Mouse (Mus musculus) right cerebral cortex, postnatal 14 days (tissue): ENCODE data around the gene Fus.
"Not testable (repeated sequence)": the region's sequence is repeated elsewhere in the genome, so short reads cannot be mapped to it uniquely, and the experiment has no call there.

Experiments used
- DNase-seq: peaks from one replicate; pipeline ENCODE4 v3.0.0; 2022

Gene Fus

GRCm38 (mm10) chr7:127967004-127967921, at the start of gene Fus:
Fus (plus strand) TSS chr7:127967457.
- peak; percentile 94 for DNase-seq

DNA sequence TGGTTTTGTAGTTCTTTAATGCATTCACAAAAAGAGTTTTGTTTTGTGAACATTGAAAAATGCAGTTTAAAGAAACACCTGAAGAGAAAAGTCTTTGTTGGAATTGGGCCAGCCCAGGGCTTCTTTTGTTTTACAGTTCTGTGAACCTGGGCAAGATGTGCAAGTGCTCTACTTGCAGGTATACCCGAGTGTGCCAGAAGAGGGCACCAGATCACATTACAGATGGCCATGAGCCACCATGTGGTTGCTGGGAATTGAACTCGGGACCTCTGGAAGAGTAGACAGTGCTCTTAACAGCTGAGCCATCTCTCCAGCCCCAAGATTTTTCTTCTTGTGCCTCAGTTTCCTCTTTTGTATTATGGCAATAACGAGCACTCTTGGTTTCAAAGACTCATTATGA, 49.1 kb upstream of the Fus start:
- peak; percentile 52 for DNase-seq

DNA sequence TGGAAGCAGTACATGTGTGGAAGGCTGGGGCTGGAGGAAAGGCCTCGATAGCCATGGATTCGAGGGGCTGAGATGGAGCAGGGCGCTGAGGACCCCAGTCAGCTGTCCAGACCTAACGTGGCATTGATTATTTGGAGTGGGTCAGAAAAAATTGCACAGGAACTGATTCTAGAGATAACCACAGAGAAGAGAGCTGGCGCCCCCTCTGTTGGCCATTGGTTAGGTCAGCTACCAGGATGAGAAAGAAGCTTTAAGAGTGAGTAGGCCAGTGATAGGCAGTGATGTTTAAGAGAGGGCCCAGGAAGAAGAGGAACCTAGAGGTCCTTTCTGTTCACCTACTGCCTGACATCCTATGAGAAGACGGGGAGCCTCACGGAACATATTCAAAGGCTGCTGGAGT, 48.0 kb upstream of the Fus start:
- no peak for DNase-seq

DNA sequence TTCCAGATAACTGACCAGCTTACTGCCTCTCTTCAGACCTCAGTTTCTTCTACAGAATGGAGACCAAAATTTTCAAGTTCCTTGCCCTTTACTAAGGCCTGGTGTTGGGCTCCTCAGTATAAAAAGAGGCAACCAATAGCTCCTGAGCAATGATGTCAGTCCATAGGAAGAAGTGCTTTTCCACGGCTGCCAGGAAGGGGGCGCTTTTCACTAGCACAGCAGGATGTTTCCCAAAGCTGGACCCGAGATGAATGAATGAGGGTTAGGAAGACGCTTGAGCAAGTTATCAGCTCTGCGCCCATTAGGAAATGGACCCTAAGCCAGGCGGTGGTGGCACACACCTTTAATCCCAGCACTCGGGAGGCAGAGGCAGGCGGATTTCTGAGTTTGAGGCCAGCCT, 45.7 kb upstream of the Fus start:
- DNase-seq, result peak; percentile 32

DNA sequence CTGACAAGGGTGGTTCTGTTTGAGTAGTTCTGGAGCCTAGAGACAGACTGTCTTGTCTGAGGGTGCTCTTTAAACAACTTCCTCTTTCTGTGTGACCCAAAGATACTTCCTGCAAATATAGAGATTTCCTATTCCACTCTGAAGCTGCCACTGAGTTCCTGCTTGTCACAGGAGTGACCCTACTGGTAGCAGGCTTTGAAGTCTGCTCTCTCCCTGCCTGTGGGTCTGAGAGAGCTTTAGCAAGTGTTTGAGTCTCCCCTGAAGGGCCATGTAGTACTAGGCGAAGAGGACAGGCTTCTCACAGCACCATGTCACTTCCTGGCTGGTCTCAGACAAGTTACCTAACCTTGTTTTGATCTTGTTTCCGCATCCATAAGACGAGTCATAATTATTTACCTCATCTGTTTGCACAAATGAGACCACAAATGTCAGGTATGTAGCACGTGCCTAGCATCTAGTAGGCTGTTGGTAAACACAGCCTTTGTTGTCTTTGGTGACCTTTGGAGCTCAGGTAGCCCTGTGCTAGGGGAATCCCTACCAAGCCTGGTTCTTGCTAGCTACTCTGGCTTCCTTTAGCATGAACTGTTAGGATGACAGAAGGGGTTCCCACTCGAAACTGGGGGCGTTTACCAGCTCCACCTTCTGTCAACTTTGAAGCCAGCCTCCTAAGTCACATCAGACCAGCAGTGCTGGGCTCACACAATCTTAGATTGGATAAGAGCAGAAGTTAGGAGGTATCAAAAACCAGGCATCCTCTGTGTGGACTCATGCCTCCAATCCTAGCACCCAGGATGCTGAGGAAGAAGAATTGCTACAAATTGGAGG, 44.6 kb upstream of the Fus start:
- DNase-seq, result no peak

- no peak for DNase-seq
Measured at GRCm38 (mm10) chr7:127923714-127924113, 43.5 kb upstream of the Fus start.

- DNase-seq, result no peak
Measured at GRCm38 (mm10) chr7:127925252-127925651, 42.0 kb upstream of the Fus start.

GRCm38 (mm10) chr7:127926066-127926465, 41.2 kb upstream of the Fus start:
- DNase-seq, result no peak

- DNase-seq, result no peak
Measured at GRCm38 (mm10) chr7:127926846-127927245, 40.4 kb upstream of the Fus start.

DNA sequence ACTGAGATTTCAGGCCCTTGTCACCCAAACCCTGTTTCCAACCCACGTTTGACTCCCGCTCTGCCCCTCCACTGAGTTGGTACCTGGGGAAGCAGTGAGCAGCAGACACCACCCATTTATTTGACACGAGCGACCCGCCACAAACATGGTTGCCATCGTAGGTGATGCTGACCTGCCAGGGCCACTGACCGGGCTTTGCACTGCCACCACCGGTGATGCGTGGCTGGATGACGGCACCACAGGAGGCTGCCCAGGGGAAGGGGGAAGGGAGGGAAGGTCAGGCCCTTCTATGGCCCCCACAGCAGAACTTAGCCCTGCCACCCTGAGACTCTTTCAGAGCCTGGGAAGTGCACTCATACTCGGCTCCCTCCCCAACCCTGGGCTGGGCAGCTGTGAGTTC, 39.5 kb upstream of the Fus start:
- no peak for DNase-seq

- no peak for DNase-seq
Measured at GRCm38 (mm10) chr7:127928596-127928995, 38.7 kb upstream of the Fus start.

GRCm38 (mm10) chr7:127929923-127930322, 37.3 kb upstream of the Fus start, which contains the start of gene Prss8:
Prss8 (minus strand) TSS chr7:127930104.
- no peak for DNase-seq

GRCm38 (mm10) chr7:127930636-127931035, 36.6 kb upstream of the Fus start:
- DNase-seq, result no peak

DNA sequence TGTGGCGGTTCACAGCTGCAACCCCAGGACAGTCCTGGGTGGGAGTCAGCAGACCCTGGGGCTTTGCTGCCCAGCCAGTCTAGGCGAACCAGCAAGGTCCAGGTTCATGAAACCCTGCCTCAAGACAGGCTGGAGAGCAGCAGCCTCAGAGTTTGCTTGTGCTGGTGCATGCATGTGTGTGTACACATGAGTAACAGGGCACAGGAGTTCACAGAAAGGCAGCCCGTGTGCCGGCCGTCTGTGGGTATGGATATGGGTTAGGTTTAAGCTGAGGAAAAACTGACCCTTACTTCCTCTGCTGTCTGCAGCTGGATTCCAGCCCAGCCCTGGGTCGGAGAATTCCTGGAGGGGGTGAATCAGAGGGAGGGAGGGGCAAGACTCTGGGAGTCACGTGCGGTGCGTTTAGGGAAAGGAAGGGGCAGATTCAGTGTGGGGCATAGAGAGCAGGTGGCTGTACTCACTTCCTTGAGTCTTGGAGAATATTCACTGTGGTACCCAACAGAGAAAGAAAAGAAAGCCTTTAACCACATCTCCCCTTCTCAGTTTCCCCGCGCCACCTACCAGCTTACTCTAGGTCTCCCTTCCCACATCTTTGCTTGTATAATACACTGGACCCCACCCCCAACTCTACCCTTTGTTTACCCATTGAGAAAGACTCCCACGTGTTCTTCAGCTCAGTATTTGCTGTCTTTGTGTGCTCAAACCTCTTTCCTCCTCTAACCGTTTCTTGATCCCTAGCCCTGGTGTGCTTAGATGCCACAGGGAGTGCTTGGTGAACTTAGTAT, 35.7 kb upstream of the Fus start:
- DNase-seq, result no peak

DNA sequence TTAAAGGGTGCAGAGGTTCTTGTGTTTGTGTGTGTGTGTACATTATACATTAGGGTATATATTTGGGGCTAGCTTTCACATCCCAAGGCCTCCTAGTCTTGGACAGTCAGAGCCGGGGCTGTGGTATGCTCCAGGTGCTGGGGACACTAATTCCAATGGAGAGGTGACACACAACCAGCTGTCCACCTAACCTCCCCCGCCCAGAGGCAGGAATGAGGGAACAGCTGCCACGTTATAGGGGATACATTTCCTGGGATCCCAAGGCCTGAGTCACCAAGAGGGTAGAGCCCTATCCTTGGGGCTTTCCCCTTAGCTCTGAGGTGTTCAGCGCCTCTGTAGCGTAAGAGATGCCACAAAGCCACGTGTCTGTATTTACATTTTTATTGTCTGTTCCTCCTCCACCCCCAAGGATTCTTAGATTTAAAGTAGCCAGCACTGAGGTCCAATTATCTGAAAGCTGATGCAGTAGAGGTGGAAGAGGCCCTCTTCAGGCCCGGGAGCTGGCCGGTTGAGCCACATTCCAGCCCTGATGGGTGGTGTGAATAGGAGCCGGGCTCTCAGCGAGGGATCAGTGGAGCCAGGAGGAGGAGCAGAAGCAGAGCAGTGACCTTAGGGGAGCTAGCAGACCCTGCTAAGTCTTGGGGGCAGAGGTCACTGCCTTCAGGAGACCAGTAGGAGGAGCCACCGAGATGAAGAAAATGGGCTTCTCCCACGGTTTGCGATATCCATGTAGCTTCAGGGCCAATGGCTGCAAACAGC, 34.8 kb upstream of the Fus start:
- no peak for DNase-seq

DNA sequence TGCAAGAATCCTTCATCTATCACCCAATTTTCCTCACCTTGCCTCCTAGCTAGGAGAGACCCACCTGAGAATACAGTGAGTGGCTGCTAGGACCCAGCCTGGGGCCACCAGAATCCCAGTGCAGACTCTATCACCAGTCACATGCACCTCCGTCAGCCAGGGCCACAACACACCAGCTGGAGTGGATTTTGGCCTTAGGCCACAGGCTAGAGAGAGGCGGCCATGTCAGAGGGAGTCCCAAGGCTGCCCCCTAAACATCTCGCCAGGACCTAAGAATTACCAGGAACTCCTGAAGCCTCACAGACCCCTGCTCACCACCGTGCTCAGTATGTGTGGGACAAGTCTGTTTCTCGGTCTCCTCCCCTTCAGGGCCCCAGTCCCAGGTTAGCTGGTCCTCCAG, 33.2 kb upstream of the Fus start:
- DNase-seq, result no peak

DNA sequence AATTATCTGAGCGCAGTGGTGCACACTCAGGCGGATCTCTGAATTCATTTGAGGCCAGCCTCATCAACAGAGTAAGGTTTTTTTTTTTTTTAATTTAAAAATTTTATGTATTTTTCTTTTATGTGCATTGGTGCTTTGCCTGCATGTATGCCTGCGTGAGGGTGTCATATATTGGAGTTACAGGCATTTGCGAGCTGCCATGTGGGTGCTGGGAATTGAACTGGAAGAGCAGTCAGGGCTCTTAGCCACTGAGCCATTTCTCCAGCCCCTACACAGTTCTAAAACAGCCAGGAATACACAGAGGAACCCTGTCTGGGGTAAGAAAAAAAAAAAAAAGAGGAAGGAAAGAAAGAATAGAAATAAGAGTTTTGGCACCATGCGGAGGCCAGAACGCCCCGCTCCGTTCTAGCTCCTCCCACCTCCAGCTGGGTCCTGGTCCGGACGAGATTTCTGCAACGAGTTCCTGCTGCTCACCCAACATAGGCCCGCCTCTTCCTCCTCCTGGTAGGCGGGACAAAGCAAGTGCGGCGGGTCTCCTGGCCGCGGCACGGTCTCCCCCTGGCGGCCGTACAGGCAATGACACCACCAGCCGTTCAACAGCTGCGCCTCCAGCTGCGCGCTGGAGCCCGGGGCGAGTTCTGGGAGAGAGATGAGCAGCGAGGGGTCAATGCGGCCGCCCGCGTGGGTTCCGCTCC, 32.1 kb upstream of the Fus start:
- DNase-seq, result peak; percentile 93

DNA sequence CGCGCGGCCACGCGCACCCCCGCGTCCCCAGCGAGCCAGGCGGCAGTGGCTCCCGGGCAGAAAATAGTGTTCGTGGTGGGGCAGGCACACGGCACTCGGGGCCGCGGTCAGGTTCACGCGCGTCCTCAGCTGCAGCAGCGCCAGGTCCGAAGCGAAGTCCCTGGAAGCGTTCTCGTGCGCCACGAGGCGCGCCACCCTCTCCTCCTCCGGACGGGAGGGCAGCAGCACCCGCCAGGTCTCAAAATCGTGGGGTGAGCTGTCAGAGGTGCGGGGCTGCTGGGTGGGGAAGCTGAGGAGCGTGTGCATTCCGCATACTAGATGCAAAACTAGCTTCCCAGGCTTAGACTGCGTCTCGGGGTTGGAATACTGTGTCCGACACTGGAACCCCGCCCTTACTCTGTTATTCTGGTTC, 31.5 kb upstream of the Fus start:
- no peak for DNase-seq

- no peak for DNase-seq
Measured at GRCm38 (mm10) chr7:127936216-127936884, 30.9 kb upstream of the Fus start.

- DNase-seq, result not testable (repeated sequence)
Measured at GRCm38 (mm10) chr7:127942097-127942496, 25.2 kb upstream of the Fus start.

- DNase-seq, result no peak
Measured at GRCm38 (mm10) chr7:127944614-127945013, 22.6 kb upstream of the Fus start.
